Comparison of ENCODE assay signal across 19 mouse cellular contexts in genomic region chr15:8672532-8672931, GRCm38 (mm10). TPM values are rescaled to one million over a fixed set of nuclear protein-coding genes. Genes with fewer than 3 reads are reported as not detected.
DNase-seq lines count a peak whose midpoint lies in the region; ATAC-seq and TF ChIP-seq lines count a peak whose summit lies in the region.
"Had no signal": no experiment of that assay in that cellular context is flagged by ENCODE, and none has a peak within 500 bp of the region (broad histone marks: within the 10 kb centered on the region; RNA-seq: fewer than 3 reads in every experiment).

No protein-coding gene starts in this region.

- H3K9me3 ChIP-seq in forebrain, postnatal 0 days (ENCODE audit: low read length) = no peaks in the 10 kb centered on the region
- H3K9me3 ChIP-seq in forebrain, embryonic 14.5 days (replicated peaks; ENCODE audit: control insufficient read depth, low read length) = no peaks in the 10 kb centered on the region
- H3K9me3 ChIP-seq in hindbrain, embryonic 16.5 days (ENCODE audit: control insufficient read depth, low read length) = no peaks in the 10 kb centered on the region
- no peaks in the 10 kb centered on the region for H3K9me3 ChIP-seq in hindbrain, embryonic 12.5 days (replicated peaks)
- H3K9me3 ChIP-seq in neural tube, embryonic 15.5 days (replicated peaks) = no peaks in the 10 kb centered on the region
- H3K9me3 ChIP-seq: embryonic facial prominence, embryonic 13.5 days; limb, embryonic 12.5 days; midbrain, embryonic 13.5 days had no signal

- 71% methylated on average over 5 of the region's 5 CpGs for WGBS in forebrain, postnatal 0 days
- WGBS in forebrain, embryonic 14.5 days = 83% methylated on average over 5 of the region's 5 CpGs
- WGBS in hindbrain, embryonic 16.5 days = 64% methylated on average over 5 of the region's 5 CpGs
- 75% methylated on average over 5 of the region's 5 CpGs for WGBS in hindbrain, embryonic 12.5 days
- 63% methylated on average over 5 of the region's 5 CpGs for WGBS in neural tube, embryonic 15.5 days

- no peaks in the 10 kb centered on the region for H3K27me3 ChIP-seq in forebrain, postnatal 0 days (ENCODE audit: insufficient read depth, low read length)
- H3K27me3 ChIP-seq in forebrain, embryonic 14.5 days (replicated peaks; ENCODE audit: control insufficient read depth, insufficient read depth, low read length) = no peaks in the 10 kb centered on the region
- H3K27me3 ChIP-seq in hindbrain, embryonic 16.5 days (replicated peaks; ENCODE audit: control insufficient read depth, insufficient read depth, low read length) = no peaks in the 10 kb centered on the region
- no peaks in the 10 kb centered on the region for H3K27me3 ChIP-seq in hindbrain, embryonic 12.5 days
- H3K27me3 ChIP-seq in neural tube, embryonic 15.5 days (replicated peaks) = no peaks in the 10 kb centered on the region
- H3K27me3 ChIP-seq: embryonic facial prominence, embryonic 13.5 days; limb, embryonic 12.5 days; midbrain, embryonic 13.5 days had no signal

- no peak overlapping the region for H3K4me3 ChIP-seq in forebrain, postnatal 0 days (ENCODE audit: low read depth, low read length)
- H3K4me3 ChIP-seq in forebrain, embryonic 14.5 days (ENCODE audit: low read depth, low read length) = no peak overlapping the region
- H3K4me3 ChIP-seq in hindbrain, embryonic 16.5 days (ENCODE audit: low read length) = no peak overlapping the region
- H3K4me3 ChIP-seq in hindbrain, embryonic 12.5 days = no peak overlapping the region
- H3K4me3 ChIP-seq in neural tube, embryonic 15.5 days (replicated peaks) = no peak overlapping the region
- H3K4me3 ChIP-seq: embryonic facial prominence, embryonic 13.5 days; limb, embryonic 12.5 days; midbrain, embryonic 13.5 days had no signal

- H3K36me3 ChIP-seq in forebrain, postnatal 0 days (ENCODE audit: insufficient read depth) = no peaks in the 10 kb centered on the region
- no peaks in the 10 kb centered on the region for H3K36me3 ChIP-seq in forebrain, embryonic 14.5 days (ENCODE audit: control insufficient read depth, insufficient read depth, low read length)
- no peaks in the 10 kb centered on the region for H3K36me3 ChIP-seq in hindbrain, embryonic 16.5 days (ENCODE audit: control insufficient read depth, insufficient read depth, low read length)
- no peaks in the 10 kb centered on the region for H3K36me3 ChIP-seq in hindbrain, embryonic 12.5 days
- no peaks in the 10 kb centered on the region for H3K36me3 ChIP-seq in neural tube, embryonic 15.5 days
- H3K36me3 ChIP-seq: embryonic facial prominence, embryonic 13.5 days; limb, embryonic 12.5 days; midbrain, embryonic 13.5 days had no signal

- no peak overlapping the region for H3K27ac ChIP-seq in forebrain, postnatal 0 days (ENCODE audit: low read depth, low read length)
- H3K27ac ChIP-seq in forebrain, embryonic 14.5 days (ENCODE audit: low read depth, low read length) = no peak overlapping the region
- H3K27ac ChIP-seq in hindbrain, embryonic 16.5 days (ENCODE audit: low read depth, low read length) = 0 out of 2 replicates have a peak overlapping the region, but pooled peaks have one; percentile 20
- no peak overlapping the region for H3K27ac ChIP-seq in hindbrain, embryonic 12.5 days
- peak overlapping the region; percentile 61 for H3K27ac ChIP-seq in neural tube, embryonic 15.5 days (replicated peaks)
- H3K27ac ChIP-seq: embryonic facial prominence, embryonic 13.5 days; limb, embryonic 12.5 days; liver, embryonic 14.5 days; midbrain, embryonic 13.5 days had no signal

- no peaks in the 10 kb centered on the region; the same call in 1 of the 2 replicates for H3K4me1 ChIP-seq in forebrain, postnatal 0 days (ENCODE audit: insufficient read depth)
- no peaks in the 10 kb centered on the region for H3K4me1 ChIP-seq in forebrain, embryonic 14.5 days (ENCODE audit: control insufficient read depth, insufficient read depth, low read length)
- no peaks in the 10 kb centered on the region for H3K4me1 ChIP-seq in hindbrain, embryonic 16.5 days (ENCODE audit: control insufficient read depth, insufficient read depth, low read depth, low read length)
- no peaks in the 10 kb centered on the region for H3K4me1 ChIP-seq in hindbrain, embryonic 12.5 days
- no peaks in the 10 kb centered on the region for H3K4me1 ChIP-seq in neural tube, embryonic 15.5 days
- H3K4me1 ChIP-seq: midbrain, embryonic 13.5 days had no signal

- no peak overlapping the region for H3K4me2 ChIP-seq in forebrain, postnatal 0 days (ENCODE audit: low read depth)
- H3K4me2 ChIP-seq in forebrain, embryonic 14.5 days (ENCODE audit: low read length) = no peak overlapping the region
- H3K4me2 ChIP-seq in hindbrain, embryonic 16.5 days (ENCODE audit: low read length) = no peak overlapping the region
- H3K4me2 ChIP-seq in hindbrain, embryonic 12.5 days (replicated peaks) = no peak overlapping the region
- H3K4me2 ChIP-seq in neural tube, embryonic 15.5 days = no peak overlapping the region
- H3K4me2 ChIP-seq: embryonic facial prominence, embryonic 13.5 days; limb, embryonic 12.5 days; midbrain, embryonic 13.5 days had no signal

- no peak overlapping the region for H3K9ac ChIP-seq in forebrain, postnatal 0 days
- H3K9ac ChIP-seq in forebrain, embryonic 14.5 days (ENCODE audit: low read length) = no peak overlapping the region
- H3K9ac ChIP-seq in hindbrain, embryonic 16.5 days (ENCODE audit: low read depth, low read length) = no peak overlapping the region
- no peak overlapping the region for H3K9ac ChIP-seq in hindbrain, embryonic 12.5 days
- no peak overlapping the region for H3K9ac ChIP-seq in neural tube, embryonic 15.5 days (replicated peaks)
- H3K9ac ChIP-seq: embryonic facial prominence, embryonic 13.5 days; limb, embryonic 12.5 days; liver, embryonic 14.5 days; midbrain, embryonic 13.5 days had no signal

- TF ChIP-seq CTCF in forebrain, postnatal 0 days (IDR thresholded peaks at IDR 0.05; ENCODE audit: low read depth) = no peak

- DNase-seq in forebrain, postnatal 0 days = no peak
- DNase-seq in forebrain, embryonic 14.5 days (ENCODE audit: low spot score) = no peak
- no peak for DNase-seq in neural tube, embryonic 10.5 days (ENCODE audit: extremely low spot score, low spot score)
- no peak for DNase-seq in thymus, postnatal 25 days
- no peak for DNase-seq in ovary, postnatal 10 days (ENCODE audit: low spot score)
- DNase-seq: adrenal gland, postnatal 10 days; cerebellum, adult 2 months; gastrocnemius, postnatal 25 days; kidney, adult 18-20 months; kidney, postnatal 14 days; right cerebral cortex, adult 18-20 months; thymus, postnatal 4 days had no signal

- peak; percentile 38; the same call in 1 of the 2 replicates for ATAC-seq in forebrain, postnatal 0 days
- ATAC-seq in forebrain, embryonic 14.5 days = no peak
- ATAC-seq in hindbrain, embryonic 16.5 days = no peak
- ATAC-seq in hindbrain, embryonic 12.5 days (ENCODE audit: low FRiP score) = no peak
- no peak for ATAC-seq in neural tube, embryonic 15.5 days (ENCODE audit: low FRiP score)
- ATAC-seq: midbrain, embryonic 13.5 days had no signal

RNA-seq across cellular contexts. Expression of gene Slc1a3, which starts 38.0 kb away (rescaled TPM):
- 210 and 234 TPM in 2 replicates for total RNA-seq in forebrain, postnatal 0 days (2014; rRNA removed)
- 147 and 192 TPM in 2 replicates for polyA plus RNA-seq in forebrain, postnatal 0 days (2015; fragmentation: Nextera tagmentation; extraction: Ambion mirVana)
- polyA plus RNA-seq in forebrain, embryonic 14.5 days (2014; fragmentation: Nextera tagmentation; extraction: Ambion mirVana) = 102 and 128 TPM in 2 replicates
- polyA plus RNA-seq in hindbrain, embryonic 16.5 days (2015; fragmentation: Nextera tagmentation; extraction: Ambion mirVana) = 256 and 264 TPM in 2 replicates
- polyA plus RNA-seq in hindbrain, embryonic 12.5 days (2016; fragmentation: Nextera tagmentation; extraction: Ambion mirVana) = 97.2 and 112 TPM in 2 replicates
- polyA plus RNA-seq in neural tube, embryonic 15.5 days (2015; fragmentation: Nextera tagmentation; extraction: Ambion mirVana) = 169 and 174 TPM in 2 replicates

Comparison
In these comparisons a context has a peak if more than half of its experiments do, and no peak if none do; other contexts are left out.
1. H3K27ac ChIP-seq: peak in hindbrain, embryonic 16.5 days (single experiment) and neural tube, embryonic 15.5 days (single experiment); none in forebrain, postnatal 0 days (single experiment), forebrain, embryonic 14.5 days (single experiment) and hindbrain, embryonic 12.5 days (single experiment).